Mouse (Mus musculus) liver, embryonic 13.5 days (tissue): Measurements from ENCODE around the gene Spata2. TPM values are rescaled to one million over a fixed set of nuclear protein-coding genes. Genes with fewer than 3 reads are reported as not detected.

ENCODE experiments used
- ATAC-seq: fragments of 200-750 bp; cut with Nextera tagmentation; 2 replicates; pipeline ENCODE4 v1.8.0; 2017; ENCODE audit warnings: low read depth, mild to moderate bottlenecking, moderate number of reproducible peaks, moderate library complexity
- DNase-seq: peaks from one replicate; pipeline ENCODE4 v3.0.0; 2022
- H3K27ac ChIP-seq: fragments of 300-500 bp; sonication (generic); 2 replicates; pipeline ENCODE4 v1.5.1; 2015; ENCODE audit warnings: moderate library complexity, mild to moderate bottlenecking, inconsistent platforms
- H3K27me3 ChIP-seq: fragments of 300-500 bp; sonication (generic); 2 replicates; pipeline ENCODE4 v1.6.1; 2015; ENCODE audit warnings: mild to moderate bottlenecking, inconsistent platforms
- H3K36me3 ChIP-seq: fragments of 300-500 bp; sonication (generic); 2 replicates; pipeline ENCODE4 v1.6.1; 2015; ENCODE audit warnings: mild to moderate bottlenecking, inconsistent platforms
- H3K4me1 ChIP-seq: fragments of 300-500 bp; sonication (generic); replicated peaks from 2 replicates; pipeline ENCODE4 v1.6.1; 2015; ENCODE audit warnings: inconsistent platforms
- H3K4me2 ChIP-seq: fragments of 300-500 bp; sonication (generic); 2 replicates; pipeline ENCODE4 v1.6.1; 2015; ENCODE audit warnings: inconsistent platforms, mild to moderate bottlenecking, moderate library complexity
- H3K4me3 ChIP-seq: fragments of 300-500 bp; sonication (generic); replicated peaks from 2 replicates; pipeline ENCODE4 v1.5.1; 2015; ENCODE audit warnings: mild to moderate bottlenecking, inconsistent platforms
- H3K9ac ChIP-seq: fragments of 300-500 bp; sonication (generic); 2 replicates; pipeline ENCODE4 v1.6.1; 2015; ENCODE audit warnings: mild to moderate bottlenecking, inconsistent platforms
- H3K9me3 ChIP-seq: fragments of 300-500 bp; sonication (generic); replicated peaks from 2 replicates; pipeline ENCODE4 v1.6.1; 2016; ENCODE audit warnings: inconsistent platforms
- WGBS: fragments of 180-500 bp; shearing (Covaris S2); methylation state at CpG from one replicate; pipeline ENCODE4 v1.1.7; 2015; ENCODE audit not compliant: insufficient replicate concordance; 5-methylcytosine and 5-hydroxymethylcytosine counted together
- polyA plus RNA-seq: library from polyadenylated mRNA; unstranded; fragments of >200 nt; fragmentation: Nextera tagmentation; extraction: Ambion mirVana; gene quantifications from 2 replicates; pipeline ENCODE4 v1.2.1, GENCODE M21; 2015

The Spata2 gene
- polyA plus RNA-seq, 1 experiment from 2014 or later: 7.0 TPM

DNA sequence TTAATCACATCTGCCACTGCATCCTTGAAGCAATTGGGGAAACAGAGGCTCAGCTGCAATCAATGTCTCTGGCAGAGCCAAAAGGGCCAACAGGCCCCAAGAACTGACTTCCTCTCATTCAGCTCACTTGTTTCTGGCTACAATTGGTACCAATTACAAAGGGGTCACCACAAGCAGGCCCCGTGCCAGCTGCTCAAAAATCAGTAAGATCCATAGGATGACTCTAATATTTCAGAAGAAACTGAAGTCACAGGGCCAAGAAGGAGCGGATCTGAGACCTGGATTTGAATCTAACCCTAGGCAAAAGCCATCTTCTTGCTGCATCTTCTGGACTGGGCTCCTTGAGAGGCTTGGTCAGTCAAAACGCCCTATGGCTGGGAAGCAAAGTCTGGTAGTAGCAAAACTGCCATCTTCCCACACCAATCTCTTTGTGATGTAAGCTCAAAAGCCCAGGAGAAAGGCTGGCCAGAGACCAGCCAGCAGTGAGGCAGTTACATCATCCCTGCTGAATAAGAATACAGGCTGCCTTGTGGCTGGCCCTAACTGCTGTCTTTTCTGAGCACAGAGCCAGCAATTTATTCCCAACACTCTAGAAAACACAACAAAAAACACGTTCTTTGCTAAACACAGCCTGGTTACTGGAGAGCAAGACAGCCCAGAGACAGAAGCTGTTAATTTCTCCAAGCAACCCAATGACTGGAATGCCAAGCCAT lies 1.7 kb downstream of the Spata2 start:
- 76% methylated on average over 4 of the region's 4 CpGs for WGBS
- H3K9me3 ChIP-seq: no peaks in the 10 kb centered on the region
- peak overlapping the region; percentile 95 for H3K27ac ChIP-seq
- peaks cover 52% of the 10 kb centered on the region for H3K4me1 ChIP-seq
- no peak for DNase-seq
- peak overlapping the region; percentile 95 for H3K4me2 ChIP-seq
- H3K27me3 ChIP-seq: no peaks in the 10 kb centered on the region
- H3K9ac ChIP-seq: peak overlapping the region; percentile 98
- H3K4me3 ChIP-seq: peak overlapping the region; percentile 100
- ATAC-seq: no peak
- peaks cover 21% of the 10 kb centered on the region; the same call in 1 of the 2 replicates for H3K36me3 ChIP-seq

GRCm38 (mm10) chr2:167487994-167488393 lies 4.7 kb downstream of the Spata2 start:
- 81% methylated on average over 6 of the region's 6 CpGs for WGBS
- H3K9me3 ChIP-seq: no peaks in the 10 kb centered on the region
- no peak overlapping the region for H3K27ac ChIP-seq
- no peak overlapping the region for H3K9ac ChIP-seq
- no peak for ATAC-seq
- no peaks in the 10 kb centered on the region for H3K27me3 ChIP-seq
- no peak overlapping the region for H3K4me2 ChIP-seq
- peaks cover 46% of the 10 kb centered on the region for H3K4me1 ChIP-seq
- H3K36me3 ChIP-seq: peaks cover 49% of the 10 kb centered on the region
- no peak overlapping the region for H3K4me3 ChIP-seq
- no peak for DNase-seq

GRCm38 (mm10) chr2:167487551-167487950 lies 5.1 kb downstream of the Spata2 start:
- H3K4me3 ChIP-seq: no peak overlapping the region
- peaks cover 53% of the 10 kb centered on the region for H3K36me3 ChIP-seq
- H3K27ac ChIP-seq: no peak overlapping the region
- H3K9me3 ChIP-seq: no peaks in the 10 kb centered on the region
- WGBS: 86% methylated on average over 6 of the region's 6 CpGs
- ATAC-seq (no peak), DNase-seq (no peak)
- no peak overlapping the region for H3K9ac ChIP-seq
- peaks cover 46% of the 10 kb centered on the region for H3K4me1 ChIP-seq
- no peak overlapping the region for H3K4me2 ChIP-seq
- H3K27me3 ChIP-seq: no peaks in the 10 kb centered on the region

DNA sequence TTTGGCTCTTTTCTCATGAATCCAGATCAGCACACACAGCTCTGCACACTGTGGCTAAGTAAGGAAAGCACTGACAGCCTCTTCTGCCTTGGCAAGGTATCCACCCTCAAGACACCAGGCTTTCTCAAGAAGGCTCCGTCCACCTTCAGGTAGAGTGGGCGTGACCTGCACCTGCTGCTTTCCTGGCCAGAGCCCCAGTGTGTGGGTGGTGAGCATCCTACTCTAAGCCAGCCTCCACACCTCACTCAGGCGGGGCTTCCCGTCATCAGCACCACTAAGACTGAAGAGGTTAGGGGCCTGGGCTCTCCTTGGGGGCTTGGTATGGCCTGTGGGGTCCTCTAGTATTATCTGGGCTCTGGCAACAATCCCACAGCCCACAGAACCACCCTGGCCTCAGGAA lies 6.1 kb downstream of the Spata2 start:
- Histone ChIP-seq H3K36me3 (peaks cover 61% of the 10 kb centered on the region), H3K4me2 (no peak overlapping the region), H3K9ac (no peak overlapping the region), H3K27ac (no peak overlapping the region), H3K27me3 (no peaks in the 10 kb centered on the region), H3K4me1 (peaks cover 40% of the 10 kb centered on the region), H3K4me3 (no peak overlapping the region), H3K9me3 (no peaks in the 10 kb centered on the region)
- ATAC-seq (no peak), DNase-seq (no peak)
- WGBS: 87% methylated on average over 4 of the region's 4 CpGs

DNA sequence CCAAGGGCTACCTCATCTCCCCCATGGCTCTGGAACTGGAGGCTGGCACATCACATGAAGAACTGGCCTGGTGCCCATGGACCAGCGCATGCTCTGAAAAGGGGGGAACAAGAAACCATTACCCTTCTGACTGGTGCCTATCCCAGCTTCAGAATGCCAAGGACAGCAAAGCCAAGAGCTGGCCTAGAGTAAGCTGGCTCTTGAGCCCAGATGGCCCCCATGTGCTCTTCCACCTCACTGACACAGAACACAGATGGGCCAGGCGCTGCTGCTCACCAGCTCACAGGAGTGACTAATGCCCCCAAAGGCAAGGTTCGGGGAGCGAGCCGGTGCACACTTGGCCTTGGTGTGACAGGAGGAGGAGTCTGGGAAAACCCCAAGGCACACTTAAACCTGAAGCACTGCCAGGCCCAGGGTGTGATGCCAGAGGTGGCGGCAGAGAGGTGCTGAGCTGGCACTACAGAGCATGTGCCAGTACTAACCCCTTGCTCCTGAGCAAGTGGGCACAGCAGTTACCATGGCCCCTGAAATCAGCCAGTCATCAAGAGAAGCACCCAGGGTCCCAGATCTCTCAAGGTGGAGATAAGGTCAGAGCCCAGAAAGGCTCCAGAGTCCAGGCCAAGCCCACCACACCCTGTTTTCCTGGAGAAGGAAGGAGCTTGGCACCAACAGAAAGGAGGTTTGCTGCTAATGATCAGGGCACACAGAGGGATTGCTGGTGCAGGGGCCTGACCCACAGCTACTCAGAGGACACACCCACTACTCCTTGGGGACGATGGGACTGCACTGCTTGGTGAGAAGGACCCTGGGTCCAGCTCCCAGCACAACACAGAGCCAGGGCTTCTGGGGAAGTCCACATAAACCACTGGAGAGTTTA lies 6.9 kb downstream of the Spata2 start:
- Histone ChIP-seq H3K27ac (no peak overlapping the region), H3K9ac (no peak overlapping the region), H3K9me3 (no peaks in the 10 kb centered on the region), H3K36me3 (peaks cover 66% of the 10 kb centered on the region), H3K4me3 (no peak overlapping the region), H3K4me2 (no peak overlapping the region), H3K4me1 (peaks cover 32% of the 10 kb centered on the region), H3K27me3 (no peaks in the 10 kb centered on the region)
- DNase-seq (no peak), ATAC-seq (0 out of 2 replicates have a peak, but pooled peaks have one; percentile 14)
- 80% methylated on average over 7 of the region's 7 CpGs for WGBS

DNA sequence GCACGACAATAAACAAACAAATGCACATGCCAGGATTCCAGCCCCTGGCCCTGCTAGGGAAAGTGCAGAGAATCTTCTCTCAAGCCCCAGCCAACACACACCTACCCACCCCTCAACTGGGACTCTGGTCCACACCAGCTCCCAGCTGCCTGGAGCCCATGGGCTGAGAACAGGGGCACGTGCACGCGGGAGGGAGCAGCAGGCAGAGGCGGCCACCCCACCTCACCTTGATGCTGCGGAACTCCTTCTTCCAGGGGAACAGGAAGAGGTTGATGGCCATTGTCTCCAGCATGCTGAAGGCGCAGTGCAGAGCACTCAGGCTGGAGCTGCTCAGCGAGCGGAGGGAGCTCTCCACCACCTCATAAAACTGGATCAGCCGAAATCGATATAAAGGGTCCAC lies 7.8 kb downstream of the Spata2 start:
- no peak for DNase-seq
- whole genome bisulfite sequencing: 89% methylated on average over 11 of the region's 11 CpGs
- Histone ChIP-seq H3K4me1 (peaks cover 25% of the 10 kb centered on the region), H3K4me3 (no peak overlapping the region), H3K9ac (no peak overlapping the region), H3K27me3 (no peaks in the 10 kb centered on the region), H3K9me3 (no peaks in the 10 kb centered on the region), H3K36me3 (peaks cover 69% of the 10 kb centered on the region), H3K27ac (no peak overlapping the region), H3K4me2 (no peak overlapping the region)
- ATAC-seq: no peak

DNA sequence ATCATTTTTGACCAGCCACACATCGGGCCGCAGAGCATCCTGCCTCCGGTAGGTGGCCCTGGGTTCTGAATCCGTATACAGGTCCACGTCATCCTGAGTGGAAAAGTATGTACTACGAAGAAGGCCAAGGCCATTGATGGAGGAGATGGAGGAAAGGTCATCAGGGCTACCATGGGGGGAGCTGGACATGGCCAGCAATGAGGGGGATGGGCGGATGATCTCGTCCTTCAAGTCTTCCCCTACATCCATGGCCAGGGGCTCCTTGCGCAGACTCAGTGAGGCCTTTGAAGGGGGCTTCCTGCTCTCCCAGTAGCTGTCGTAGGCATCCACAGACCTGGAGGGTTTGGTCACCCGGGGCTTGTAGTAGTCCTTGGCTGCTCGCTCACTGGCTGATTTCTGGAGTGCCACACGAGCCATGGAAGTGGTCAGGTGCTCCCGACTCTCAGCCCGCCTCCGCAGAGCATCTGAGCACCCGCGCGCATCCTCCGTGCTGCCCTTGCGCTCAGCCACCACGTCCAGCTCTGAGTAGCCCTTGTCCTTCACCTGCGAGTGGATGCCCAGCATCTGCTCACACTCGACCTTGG lies 8.8 kb downstream of the Spata2 start:
- H3K36me3 ChIP-seq: peaks cover 66% of the 10 kb centered on the region
- no peak overlapping the region for H3K4me2 ChIP-seq
- H3K27ac ChIP-seq: no peak overlapping the region
- no peak overlapping the region for H3K9ac ChIP-seq
- 89% methylated on average over 24 of the region's 24 CpGs for WGBS
- H3K4me1 ChIP-seq: peaks cover 25% of the 10 kb centered on the region
- ATAC-seq (no peak), DNase-seq (no peak)
- no peaks in the 10 kb centered on the region for H3K27me3 ChIP-seq
- no peaks in the 10 kb centered on the region for H3K9me3 ChIP-seq
- H3K4me3 ChIP-seq: no peak overlapping the region

DNA sequence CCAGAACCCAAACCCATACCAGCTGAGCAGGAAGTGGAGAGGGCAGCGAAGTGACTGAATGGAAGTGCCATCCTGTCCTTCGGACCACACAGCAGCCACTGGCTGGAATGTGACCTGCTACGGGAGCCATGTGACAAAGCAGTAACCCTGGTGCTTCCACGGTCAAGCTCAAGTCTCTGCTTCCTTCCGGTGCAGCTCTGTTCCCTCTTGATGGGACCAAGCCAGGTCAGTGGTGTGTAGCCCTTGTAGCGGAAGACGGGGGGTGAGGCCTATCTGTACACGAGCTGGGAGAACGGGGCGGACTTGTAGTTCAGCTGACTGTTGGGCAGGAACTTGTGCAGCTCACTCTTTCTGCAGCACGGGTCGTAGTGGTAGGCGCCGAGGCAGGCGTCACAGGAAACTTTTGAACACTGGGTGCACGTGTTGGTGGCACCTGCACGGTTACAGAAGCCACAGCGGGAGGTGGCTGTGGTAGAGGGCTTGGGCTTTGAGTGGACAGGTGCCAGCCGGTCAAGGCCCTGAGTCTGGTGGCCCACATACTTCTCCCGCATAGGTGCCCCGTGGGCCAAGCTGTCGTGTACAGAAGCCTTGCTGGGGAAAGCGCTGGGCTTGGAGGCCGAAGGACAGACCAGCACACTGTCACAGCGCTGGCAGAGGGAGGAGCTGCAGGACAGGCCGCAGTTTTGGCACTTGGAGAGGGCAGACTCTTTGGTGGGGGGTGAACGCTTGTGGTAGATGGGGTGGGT lies 9.4 kb downstream of the Spata2 start:
- DNase-seq (no peak), ATAC-seq (no peak)
- H3K9ac ChIP-seq: no peak overlapping the region
- H3K27me3 ChIP-seq: no peaks in the 10 kb centered on the region
- peaks cover 59% of the 10 kb centered on the region for H3K36me3 ChIP-seq
- H3K9me3 ChIP-seq: no peaks in the 10 kb centered on the region
- no peak overlapping the region for H3K27ac ChIP-seq
- H3K4me1 ChIP-seq: peaks cover 22% of the 10 kb centered on the region
- no peak overlapping the region for H3K4me2 ChIP-seq
- no peak overlapping the region for H3K4me3 ChIP-seq
- 88% methylated on average over 27 of the region's 27 CpGs for WGBS

DNA sequence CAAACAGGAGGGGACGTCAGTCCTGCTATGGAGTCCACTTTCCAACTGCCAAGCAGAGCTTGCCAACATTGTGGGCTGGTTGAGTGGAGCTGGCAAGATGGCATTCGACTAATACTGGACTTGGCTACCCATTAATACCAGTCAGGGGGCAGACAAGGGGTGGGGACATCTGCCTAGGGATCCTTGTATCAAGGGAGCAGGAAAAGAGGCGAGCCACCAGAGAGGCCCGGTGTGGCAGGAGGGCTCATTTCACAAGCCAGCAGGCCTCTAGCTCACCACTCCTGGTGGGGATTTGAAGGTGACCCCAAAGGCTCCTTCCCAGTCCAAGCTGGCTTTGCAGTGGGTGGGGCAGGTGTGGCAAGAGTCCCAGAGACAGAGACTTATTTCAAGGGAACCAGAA lies 10.0 kb downstream of the Spata2 start:
- H3K9ac ChIP-seq: no peak overlapping the region
- WGBS: 77% methylated on average over 4 of the region's 4 CpGs
- H3K4me1 ChIP-seq: peaks cover 21% of the 10 kb centered on the region
- H3K36me3 ChIP-seq: peaks cover 56% of the 10 kb centered on the region
- H3K27ac ChIP-seq: no peak overlapping the region
- H3K4me3 ChIP-seq: no peak overlapping the region
- no peaks in the 10 kb centered on the region for H3K9me3 ChIP-seq
- no peaks in the 10 kb centered on the region for H3K27me3 ChIP-seq
- no peak for ATAC-seq
- no peak for DNase-seq
- no peak overlapping the region for H3K4me2 ChIP-seq

GRCm38 (mm10) chr2:167479501-167479900 lies 13.2 kb downstream of the Spata2 start:
- Histone ChIP-seq H3K27me3 (no peaks in the 10 kb centered on the region), H3K9me3 (no peaks in the 10 kb centered on the region), H3K4me3 (no peak overlapping the region), H3K9ac (no peak overlapping the region), H3K4me1 (peaks cover 15% of the 10 kb centered on the region), H3K4me2 (no peak overlapping the region), H3K27ac (no peak overlapping the region), H3K36me3 (peaks cover 43% of the 10 kb centered on the region)
- DNase-seq: no peak
- 77% methylated on average over 1 of the region's 1 CpGs for WGBS
- no peak for ATAC-seq

- DNase-seq (no peak), ATAC-seq (no peak)
- 45% methylated on average over 2 of the region's 2 CpGs for WGBS
- Histone ChIP-seq H3K9ac (no peak overlapping the region), H3K4me2 (no peak overlapping the region), H3K4me1 (peaks cover 15% of the 10 kb centered on the region), H3K27ac (no peak overlapping the region), H3K9me3 (no peaks in the 10 kb centered on the region), H3K4me3 (no peak overlapping the region), H3K27me3 (no peaks in the 10 kb centered on the region), H3K36me3 (peaks cover 43% of the 10 kb centered on the region)
Measured at GRCm38 (mm10) chr2:167478128-167478527, 14.6 kb downstream of the Spata2 start.
